Mouse (Mus musculus): Measurements from ENCODE around the gene Stox1. TPM values are rescaled to one million over a fixed set of nuclear protein-coding genes. Genes with fewer than 3 reads are reported as not detected.

Gene Stox1
- polyA plus RNA-seq, 1 experiment from 2014 or later = 2.9 TPM

GRCm38 (mm10) chr10:62664171-62664570 is 61.8 kb downstream of the Stox1 start:
- Histone ChIP-seq H3K9me3 (no peaks in the 10 kb centered on the region), H3K4me1 (replicated peaks) (no peaks in the 10 kb centered on the region), H3K36me3 (no peaks in the 10 kb centered on the region), H3K27me3 (0 out of 2 replicates have a peak, but pooled peaks cover 3% of the 10 kb centered on the region), H3K4me2 (replicated peaks) (no peak overlapping the region), H3K4me3 (replicated peaks) (no peak overlapping the region), H3K27ac (no peak overlapping the region), H3K9ac (replicated peaks) (no peak overlapping the region)
- WGBS = 88% methylated on average over 10 of the region's 10 CpGs
- no peak for ATAC-seq

DNA sequence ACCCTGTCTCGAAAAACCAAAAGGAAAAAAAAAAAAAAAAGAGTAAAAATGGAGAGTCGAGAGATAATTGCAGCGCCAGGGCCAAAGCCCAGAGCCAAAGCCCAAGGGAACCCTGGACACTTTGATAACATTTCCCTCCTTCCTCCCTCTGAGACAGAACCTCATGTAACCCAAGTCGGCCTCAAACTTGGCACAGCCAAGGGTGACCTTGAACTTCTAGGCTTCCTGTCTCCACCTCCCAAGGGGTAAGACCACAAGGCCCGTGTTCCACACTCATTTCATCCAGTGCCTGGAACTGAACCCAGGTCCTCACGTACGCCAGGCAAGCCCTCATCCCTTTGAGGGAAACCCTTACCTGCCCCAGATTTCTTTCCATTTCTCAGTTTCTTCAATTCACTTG is 69.2 kb downstream of the Stox1 start:
- H3K9ac ChIP-seq (replicated peaks) = no peak overlapping the region
- no peaks in the 10 kb centered on the region for H3K9me3 ChIP-seq
- no peak overlapping the region for H3K27ac ChIP-seq
- H3K36me3 ChIP-seq = no peaks in the 10 kb centered on the region
- H3K4me1 ChIP-seq (replicated peaks) = peaks cover 6% of the 10 kb centered on the region
- no peak overlapping the region for H3K4me3 ChIP-seq (replicated peaks)
- ATAC-seq = no peak
- H3K27me3 ChIP-seq = no peaks in the 10 kb centered on the region
- H3K4me2 ChIP-seq (replicated peaks) = no peak overlapping the region
- WGBS = 91% methylated on average over 7 of the region's 7 CpGs

- Histone ChIP-seq H3K4me2 (replicated peaks) (peak overlapping the region; percentile 59), H3K36me3 (0 out of 2 replicates have a peak, but pooled peaks cover 2% of the 10 kb centered on the region), H3K27ac (peak overlapping the region; percentile 88), H3K4me1 (replicated peaks) (peaks cover 21% of the 10 kb centered on the region), H3K4me3 (replicated peaks) (peak overlapping the region; percentile 86), H3K9ac (replicated peaks) (peak overlapping the region; percentile 68), H3K27me3 (no peaks in the 10 kb centered on the region), H3K9me3 (no peaks in the 10 kb centered on the region)
- ATAC-seq = no peak
- WGBS = 20% methylated on average over 3 of the region's 3 CpGs
Measured at GRCm38 (mm10) chr10:62651961-62652360, 74.0 kb downstream of the Stox1 start.

GRCm38 (mm10) chr10:62650881-62651810 is 74.8 kb downstream of the Stox1 start, which contains the start of gene Ddx50:
Ddx50 (minus strand) TSS chr10:62651218.
- H3K4me1 ChIP-seq (replicated peaks) = peaks cover 21% of the 10 kb centered on the region
- no peaks in the 10 kb centered on the region for H3K9me3 ChIP-seq
- peak; percentile 100 for ATAC-seq
- H3K9ac ChIP-seq (replicated peaks) = peak within 1 kb of the TSS; percentile 87
- peak within 1 kb of the TSS; percentile 94 for H3K27ac ChIP-seq
- H3K27me3 ChIP-seq = no peaks in the 10 kb centered on the region
- H3K4me2 ChIP-seq (replicated peaks) = peak within 1 kb of the TSS; percentile 88
- peaks cover 11% of the 10 kb centered on the region for H3K36me3 ChIP-seq
- WGBS = 0% methylated on average over 70 of the region's 89 CpGs
- H3K4me3 ChIP-seq (replicated peaks) = peak within 1 kb of the TSS; percentile 86

GRCm38 (mm10) chr10:62650358-62650782 is 75.6 kb downstream of the Stox1 start:
- WGBS = under 1% methylated on average over 17 of the region's 17 CpGs
- peak overlapping the region; percentile 88 for H3K4me2 ChIP-seq (replicated peaks)
- peaks cover 21% of the 10 kb centered on the region for H3K4me1 ChIP-seq (replicated peaks)
- ATAC-seq = no peak
- H3K4me3 ChIP-seq (replicated peaks) = peak overlapping the region; percentile 86
- no peaks in the 10 kb centered on the region for H3K27me3 ChIP-seq
- H3K27ac ChIP-seq = peak overlapping the region; percentile 94
- H3K9ac ChIP-seq (replicated peaks) = peak overlapping the region; percentile 87
- peaks cover 16% of the 10 kb centered on the region for H3K36me3 ChIP-seq
- H3K9me3 ChIP-seq = no peaks in the 10 kb centered on the region

Small RNA genes lying within 50 kb of the gene (microRNA-seq; reads per million reads assigned to microRNA genes)
- gene Mir7215 = not detected

Other genes starting within 250 kb of the Stox1 start
- gene Vps26a, start 239.3 kb downstream of the Stox1 start, polyA plus RNA-seq (2015; fragmentation: Nextera tagmentation; extraction: Ambion mirVana) = 68.5 and 69.2 TPM in 2 replicates
- 7.3 and 8.7 TPM in 2 replicates for gene Srgn, start 198.7 kb downstream of the Stox1 start, polyA plus RNA-seq (2015; fragmentation: Nextera tagmentation; extraction: Ambion mirVana)
- 62.1 and 69.1 TPM in 2 replicates for gene Kif1bp, start 147.7 kb downstream of the Stox1 start, polyA plus RNA-seq (2015; fragmentation: Nextera tagmentation; extraction: Ambion mirVana)
- gene Ddx21, start 123.8 kb downstream of the Stox1 start, polyA plus RNA-seq (2015; fragmentation: Nextera tagmentation; extraction: Ambion mirVana) = 18.2 and 20.0 TPM in 2 replicates
- 102 and 110 TPM in 2 replicates for gene Ddx50, start 74.9 kb downstream of the Stox1 start, polyA plus RNA-seq (2015; fragmentation: Nextera tagmentation; extraction: Ambion mirVana)
- gene Ccar1, start 66.2 kb upstream of the Stox1 start, polyA plus RNA-seq (2015; fragmentation: Nextera tagmentation; extraction: Ambion mirVana) = 132 and 136 TPM in 2 replicates
- 29.8 and 37.2 TPM in 2 replicates for gene Tet1, start 182.9 kb upstream of the Stox1 start, polyA plus RNA-seq (2015; fragmentation: Nextera tagmentation; extraction: Ambion mirVana)
- gene Slc25a16, start 194.5 kb upstream of the Stox1 start, polyA plus RNA-seq (2015; fragmentation: Nextera tagmentation; extraction: Ambion mirVana) = 11.6 and 14.0 TPM in 2 replicates
- gene Dna2, start 220.9 kb upstream of the Stox1 start, polyA plus RNA-seq (2015; fragmentation: Nextera tagmentation; extraction: Ambion mirVana) = 9.6 and 10.1 TPM in 2 replicates